Mouse (Mus musculus) mature B cell (primary cell): ENCODE results near the gene Ssbp4.

Source experiments
- in situ Hi-C: fragments of 300-500 bp; cut with MboI; formaldehyde crosslinking; loops from 2 replicates; pipeline ENCODE4 v1.14.3; 2019

Gene Ssbp4

DNA sequence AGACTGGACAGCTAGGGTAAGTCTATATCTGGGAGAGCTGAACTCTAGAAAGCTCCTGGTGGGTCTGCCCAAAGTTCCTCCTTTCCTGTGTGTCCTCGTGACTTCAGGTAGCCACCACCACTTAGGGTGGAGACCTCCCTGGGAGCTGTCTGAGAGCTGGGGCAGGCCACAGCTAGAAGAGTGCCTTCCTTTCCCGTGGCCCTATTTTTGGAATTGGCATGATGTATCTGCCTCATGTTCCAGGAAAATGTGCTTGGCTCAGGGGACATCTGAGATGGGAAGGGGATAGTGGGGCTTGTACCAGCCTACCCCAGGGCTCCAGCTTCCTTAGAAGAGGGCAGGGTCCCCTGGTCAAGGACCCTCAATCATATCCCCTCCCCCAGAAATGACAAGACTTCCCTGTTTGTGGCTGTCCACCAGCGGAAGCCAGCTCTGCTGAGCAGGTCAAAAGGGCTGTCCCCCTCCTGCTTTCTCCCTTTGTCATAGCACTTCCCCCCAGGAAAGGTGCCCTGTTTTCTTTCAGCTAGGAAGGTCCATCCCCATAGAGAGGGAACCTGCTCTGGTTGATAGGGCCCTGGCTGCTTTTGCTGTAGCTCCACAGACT lies 57.0 kb downstream of the Ssbp4 start:
- in situ Hi-C loops, result no loop called here

- in situ Hi-C loops, result no loop called here
Observed at GRCm38 (mm10) chr8:70549412-70550184, 59.1 kb downstream of the Ssbp4 start.

DNA sequence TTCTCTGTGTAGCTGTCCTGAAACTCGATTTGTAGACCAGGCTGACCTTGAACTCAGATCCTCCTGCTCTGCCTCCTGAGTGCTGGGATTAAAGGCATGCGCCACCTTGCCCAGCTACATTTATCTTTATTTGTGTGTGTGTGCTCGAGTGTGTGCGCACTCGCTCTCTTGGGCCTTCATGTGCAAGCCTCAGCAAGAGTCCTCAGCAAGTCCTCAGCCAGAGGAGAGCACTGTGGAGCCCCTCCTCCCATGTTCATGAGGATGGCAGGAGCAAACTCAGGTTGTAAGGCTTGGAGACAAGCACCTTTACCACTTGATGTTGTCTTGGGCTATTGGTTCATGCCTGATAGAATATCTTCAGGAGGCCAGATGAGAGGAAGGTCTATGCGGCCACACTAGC lies 60.9 kb downstream of the Ssbp4 start:
- in situ Hi-C loops, result no loop called here
